Mouse (Mus musculus): ENCODE results near the gene Glo1. TPM values are rescaled to one million over a fixed set of nuclear protein-coding genes. Genes with fewer than 3 reads are reported as not detected.

Gene Glo1
- total RNA-seq, 4 experiments from 2014 or later, result 174 to 196 (median 184) TPM

DNA sequence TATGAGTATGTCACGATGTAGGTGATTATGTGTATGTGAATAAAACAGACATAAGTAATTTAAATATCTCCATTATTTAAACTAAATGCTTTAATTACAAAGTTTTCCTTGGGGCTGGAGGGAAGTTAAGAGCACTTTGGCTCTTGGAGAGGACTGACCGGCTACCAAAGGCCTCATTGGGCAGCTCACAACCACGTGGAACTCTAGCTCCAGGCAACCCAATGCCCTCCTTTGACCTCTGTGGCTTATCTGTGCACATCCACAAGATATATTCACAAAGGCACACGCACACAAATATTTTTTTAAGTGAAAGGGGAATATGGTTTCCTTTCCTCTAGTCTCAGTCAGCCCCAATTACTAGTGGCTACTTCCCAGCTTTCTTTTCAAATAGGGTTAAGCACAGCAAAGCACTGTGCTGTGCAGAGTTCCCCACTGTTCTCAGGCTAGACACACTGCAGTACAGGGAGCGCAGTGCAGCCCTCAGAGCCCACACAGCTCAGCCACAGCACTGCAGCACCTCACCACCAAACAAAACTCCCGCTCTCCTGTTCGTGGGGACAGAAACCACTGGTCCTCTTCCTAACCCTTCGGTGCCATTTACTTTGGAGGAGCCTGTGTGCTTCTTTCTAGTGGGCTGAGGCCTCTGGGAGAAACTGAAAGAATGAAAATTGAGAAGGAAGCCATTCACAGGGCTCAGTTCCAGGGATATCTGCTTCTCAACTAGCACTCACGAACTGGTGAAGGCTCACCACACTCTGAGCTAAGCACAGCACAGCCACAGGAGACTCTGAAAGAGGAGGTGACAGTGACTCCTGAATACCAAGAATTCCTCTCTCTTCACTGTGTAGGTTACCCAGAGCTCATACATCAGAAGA is 76.5 kb downstream of the Glo1 start:
- no peak for DNase-seq (ENCODE audit: low spot score in 2 of 2)

GRCm38 (mm10) chr17:30539098-30539497 is 87.6 kb downstream of the Glo1 start:
- DNase-seq (ENCODE audit: low spot score in 2 of 2), result peak in 1 of 2 experiments; percentile 31

DNA sequence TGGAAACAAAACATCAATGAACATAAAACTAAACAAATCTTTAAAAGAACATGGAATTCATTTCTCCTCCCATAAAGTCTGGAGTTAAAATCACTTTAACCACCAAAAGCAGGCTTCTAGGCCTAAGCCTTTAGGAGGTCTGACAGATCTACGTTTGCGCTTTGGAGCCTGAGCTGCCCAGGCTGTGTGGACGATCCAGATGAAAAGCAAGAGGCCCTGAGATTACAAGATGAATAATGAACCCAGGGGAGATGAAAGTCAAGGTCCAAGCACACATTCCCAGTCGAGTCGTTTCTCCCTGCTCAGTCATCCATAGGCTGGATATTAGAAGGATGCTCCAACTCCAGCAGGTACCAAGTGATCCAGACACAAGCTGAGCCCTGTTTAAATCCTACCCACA is 90.0 kb downstream of the Glo1 start:
- DNase-seq (ENCODE audit: low spot score in 2 of 2), result no peak

Other genes starting within 250 kb of the Glo1 start
- gene Btbd9, start 50.4 kb downstream of the Glo1 start, total RNA-seq (2022), result 10 to 100 TPM; 11.9 to 18.5 (median 12.6) TPM
- gene Dnah8, start 2.5 kb downstream of the Glo1 start, total RNA-seq (2022), result under 1 TPM in 2 of 4 experiments, not detected in 2; 0.18 to 0.24 TPM